Mouse (Mus musculus) limb, embryonic 14.5 days (tissue): ENCODE measurements around the gene Pip4k2b. TPM values are rescaled to one million over a fixed set of nuclear protein-coding genes. Genes with fewer than 3 reads are reported as not detected.
"Not testable (repeated sequence)": the region's sequence is repeated elsewhere in the genome, so short reads cannot be mapped to it uniquely, and the experiment has no call there.

Source experiments
- ATAC-seq: fragments of 200-750 bp; cut with Nextera tagmentation; 2 replicates; pipeline ENCODE4 v1.8.0; 2017; ENCODE audit warnings: low read depth, moderate number of reproducible peaks, moderate TSS enrichment; ENCODE audit not compliant: low FRiP score
- DNase-seq: peaks from one replicate; pipeline ENCODE4 v3.0.0-alpha.2; 2015; ENCODE audit warnings: low spot score
- H3K27ac ChIP-seq: fragments of 300-500 bp; sonication (generic); replicated peaks from 2 replicates; pipeline ENCODE4 v1.5.1; 2014; ENCODE audit warnings: low read depth, mild to moderate bottlenecking, low read length, moderate library complexity, mixed read lengths
- H3K27me3 ChIP-seq: fragments of 300-500 bp; sonication (generic); 2 replicates; pipeline ENCODE4 v1.6.1; 2014; ENCODE audit warnings: low read length, mixed read lengths; ENCODE audit not compliant: control insufficient read depth, insufficient read depth
- H3K36me3 ChIP-seq: fragments of 300-500 bp; sonication (generic); 2 replicates; pipeline ENCODE4 v1.6.1; 2014; ENCODE audit warnings: mild to moderate bottlenecking, low read length, moderate library complexity, mixed read lengths; ENCODE audit not compliant: control insufficient read depth, insufficient read depth
- H3K4me1 ChIP-seq: fragments of 300-500 bp; sonication (generic); 2 replicates; pipeline ENCODE4 v1.6.1; 2014; ENCODE audit warnings: antibody characterized with exemption, low read length, mixed read lengths; ENCODE audit not compliant: control insufficient read depth, insufficient read depth
- H3K4me2 ChIP-seq: fragments of 300-500 bp; sonication (generic); replicated peaks from 2 replicates; pipeline ENCODE4 v1.6.1; 2014; ENCODE audit warnings: low read depth, mild to moderate bottlenecking, low read length, moderate library complexity; ENCODE audit not compliant: severe bottlenecking
- H3K4me3 ChIP-seq: fragments of 300-500 bp; sonication (generic); replicated peaks from 2 replicates; pipeline ENCODE4 v1.5.1; 2014; ENCODE audit warnings: low read length
- H3K9ac ChIP-seq: fragments of 300-500 bp; sonication (generic); 2 replicates; pipeline ENCODE4 v1.6.1; 2014; ENCODE audit warnings: mild to moderate bottlenecking, low read depth, low read length, moderate library complexity; ENCODE audit not compliant: severe bottlenecking
- H3K9me3 ChIP-seq: fragments of 300-500 bp; sonication (generic); 2 replicates; pipeline ENCODE4 v1.6.1; 2016; ENCODE audit warnings: low read length; ENCODE audit not compliant: control insufficient read depth
- POLR2A ChIP-seq: fragments of 200-500 bp; IDR thresholded peaks from 2 replicates; pipeline ENCODE4 v1.8.0; 2012; ENCODE audit warnings: inconsistent platforms, mild to moderate bottlenecking, moderate library complexity, borderline replicate concordance; ENCODE audit not compliant: insufficient read depth, insufficient read length; ENCODE audit errors: extremely low read depth
- WGBS: fragments of 180-500 bp; shearing (Covaris S2); extraction: QIAGEN DNeasy Blood & Tissue Kit; methylation state at CpG from one replicate; pipeline ENCODE4 v1.1.7; 2014; 5-methylcytosine and 5-hydroxymethylcytosine counted together
- polyA plus RNA-seq, 2 experiments: library from polyadenylated mRNA; depleted of rRNA in 1 of 2; stranded (reverse) in 1 of 2; unstranded in 1 of 2; fragments of >200 nt; fragmentation: Nextera tagmentation in 1 of 2; extraction: Ambion mirVana in 1 of 2; gene quantifications; 2 replicates each; pipeline versions ENCODE4 v1.2.1 to v1.2.3; 2012 to 2014

Gene Pip4k2b
- polyA plus RNA-seq (2012; rRNA removed): 34.4 and 37.4 TPM in 2 replicates
- polyA plus RNA-seq (2014; fragmentation: Nextera tagmentation; extraction: Ambion mirVana): 2.2 and 2.3 TPM in 2 replicates

DNA sequence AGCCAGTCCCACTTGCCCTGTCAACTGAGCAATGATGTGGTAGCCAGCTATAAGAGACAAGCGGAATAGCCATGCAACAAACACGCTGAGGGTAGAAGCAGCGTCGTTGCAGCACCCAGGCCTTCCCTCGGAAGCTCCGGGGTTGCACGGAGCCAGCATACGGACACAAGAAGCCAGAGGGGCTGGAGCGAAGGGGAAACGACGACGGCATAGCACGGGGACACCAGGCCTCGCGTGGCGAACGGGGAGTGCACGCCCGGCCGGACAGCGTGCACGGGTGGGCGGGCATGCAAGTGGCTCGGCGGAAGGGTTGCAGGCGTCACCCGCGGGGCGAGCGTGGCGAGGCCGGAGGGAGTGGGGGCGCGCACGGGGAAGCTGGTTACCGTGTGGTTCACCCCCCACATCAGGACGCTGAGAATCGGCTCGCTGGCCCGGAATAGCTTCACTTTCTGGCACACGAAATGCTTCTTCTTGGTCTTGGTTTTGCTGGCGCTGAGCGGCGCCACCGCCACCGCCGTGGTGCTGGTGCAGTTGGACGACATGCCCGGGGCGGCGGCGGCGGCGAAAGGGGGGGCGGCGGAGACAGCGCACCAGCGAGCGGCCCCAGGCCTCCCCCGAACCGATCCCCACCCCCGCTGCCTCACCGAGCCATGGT is at the start of gene Pip4k2b:
Gene Pip4k2b, minus strand, starts transcription at position 642 of the 655 bp plus-strand sequence.
- Histone ChIP-seq H3K4me2 (peak within 1 kb of the TSS; percentile 83), H3K9me3 (no peaks in the 10 kb centered on the region), H3K4me1 (peaks cover 15% of the 10 kb centered on the region), H3K36me3 (peaks cover 31% of the 10 kb centered on the region), H3K4me3 (peak within 1 kb of the TSS; percentile 80), H3K9ac (peak within 1 kb of the TSS; percentile 83), H3K27ac (peak within 1 kb of the TSS; percentile 93), H3K27me3 (no peaks in the 10 kb centered on the region)
- TF ChIP-seq POLR2A: no peak
- ATAC-seq (peak; percentile 32), DNase-seq (no peak)
- WGBS: under 1% methylated on average over 38 of the region's 63 CpGs

DNA sequence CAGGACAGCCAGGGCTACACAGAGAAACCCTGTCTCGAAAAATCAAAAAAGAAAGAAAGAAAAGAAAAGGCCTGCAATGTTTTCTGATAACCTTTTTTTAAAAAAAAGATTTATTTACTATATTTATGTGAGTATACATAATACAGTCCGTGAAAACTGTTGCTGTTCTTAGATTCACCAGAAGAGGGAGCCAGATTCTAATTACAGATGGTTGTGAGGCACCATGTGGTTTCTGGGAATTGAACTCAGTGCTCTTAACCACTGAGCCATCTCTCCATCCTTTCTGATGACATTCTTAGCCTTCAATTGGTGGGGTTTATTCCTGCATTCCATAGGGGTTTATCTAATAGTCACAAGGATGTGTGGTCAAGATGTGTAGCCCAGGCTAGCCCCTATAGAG is 48.7 kb upstream of the Pip4k2b start:
- 11% methylated on average over 2 of the region's 2 CpGs for WGBS
- H3K4me1 ChIP-seq: peaks cover 1% of the 10 kb centered on the region; the same call in 1 of the 2 replicates
- TF ChIP-seq POLR2A: no peak
- no peaks in the 10 kb centered on the region for H3K27me3 ChIP-seq
- no peak overlapping the region for H3K9ac ChIP-seq
- no peak overlapping the region for H3K27ac ChIP-seq
- H3K36me3 ChIP-seq: no peaks in the 10 kb centered on the region
- H3K4me2 ChIP-seq: no peak overlapping the region
- ATAC-seq (no peak), DNase-seq (no peak)
- no peak overlapping the region for H3K4me3 ChIP-seq
- H3K9me3 ChIP-seq: no peaks in the 10 kb centered on the region

- 80% methylated on average over 2 of the region's 2 CpGs for WGBS
- H3K4me3 ChIP-seq, H3K36me3 ChIP-seq, H3K27me3 ChIP-seq, DNase-seq, ATAC-seq, H3K4me1 ChIP-seq, H3K27ac ChIP-seq, H3K9ac ChIP-seq, H3K9me3 ChIP-seq, H3K4me2 ChIP-seq: not testable (repeated sequence)
These were observed 46.4 kb upstream of the Pip4k2b start for GRCm38 (mm10) chr11:97790778-97791438.

GRCm38 (mm10) chr11:97789727-97790126 is 45.2 kb upstream of the Pip4k2b start:
- ATAC-seq (no peak), DNase-seq (no peak)
- Histone ChIP-seq H3K36me3 (no peaks in the 10 kb centered on the region), H3K27me3 (no peaks in the 10 kb centered on the region), H3K9ac (no peak overlapping the region), H3K4me1 (no peaks in the 10 kb centered on the region), H3K27ac (no peak overlapping the region), H3K4me2 (no peak overlapping the region), H3K4me3 (no peak overlapping the region), H3K9me3 (no peaks in the 10 kb centered on the region)
- WGBS: 81% methylated on average over 5 of the region's 5 CpGs
- TF ChIP-seq POLR2A: no peak

DNA sequence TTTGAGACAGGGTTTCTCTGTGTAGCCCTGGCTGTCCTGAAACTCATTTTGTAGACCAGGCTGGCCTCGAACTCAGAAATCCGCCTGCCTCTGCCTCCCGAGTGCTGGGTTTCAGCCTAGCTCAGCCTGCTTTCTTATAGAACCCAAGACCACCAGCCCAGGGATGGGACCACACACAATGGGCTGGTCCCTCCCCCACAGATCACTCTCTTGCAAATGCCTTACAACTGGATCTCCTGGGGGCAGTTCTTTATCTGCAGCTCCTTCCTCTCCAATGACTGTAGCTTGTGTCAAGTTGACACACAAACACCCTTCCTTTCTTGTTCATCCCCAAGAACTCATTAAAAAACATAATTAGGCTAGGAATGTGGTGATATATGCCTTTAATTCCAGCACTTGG is 43.5 kb upstream of the Pip4k2b start:
- WGBS: 84% methylated on average over 3 of the region's 3 CpGs
- no peak for TF ChIP-seq POLR2A

More for the DNA sequence above, 43.5 kb upstream of the Pip4k2b start:
- ATAC-seq (no peak), DNase-seq (no peak)
- Histone ChIP-seq H3K9me3 (no peaks in the 10 kb centered on the region), H3K9ac (no peak overlapping the region), H3K4me1 (no peaks in the 10 kb centered on the region), H3K36me3 (no peaks in the 10 kb centered on the region), H3K4me2 (no peak overlapping the region), H3K27ac (no peak overlapping the region), H3K4me3 (no peak overlapping the region), H3K27me3 (no peaks in the 10 kb centered on the region)
